16 mouse cellular contexts compared by ENCODE assay signal in the genomic region with DNA sequence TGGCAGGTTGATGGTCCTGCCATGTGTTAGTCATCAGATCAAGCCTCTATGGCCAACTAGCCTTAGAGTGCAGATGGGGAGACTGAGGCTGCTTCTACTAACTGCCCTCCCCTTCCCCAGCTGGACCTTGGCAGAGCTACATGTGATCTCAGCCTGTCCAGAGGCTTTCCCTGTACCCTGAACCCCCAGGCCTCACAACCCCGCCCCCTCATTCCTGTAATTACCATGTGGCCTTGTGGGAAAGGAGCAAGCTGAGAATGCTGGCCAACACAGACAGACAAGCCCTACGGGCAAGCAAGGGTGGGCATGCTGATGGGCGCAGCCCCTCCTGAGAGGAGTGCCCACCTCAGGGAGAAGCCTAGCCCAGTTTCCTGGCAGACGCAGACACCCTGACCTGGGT. TPM values are rescaled to one million over a fixed set of nuclear protein-coding genes. Genes with fewer than 3 reads are reported as not detected.
DNase-seq lines count a peak whose midpoint lies in the region; ATAC-seq and TF ChIP-seq lines count a peak whose summit lies in the region.
"Had no signal": no experiment of that assay in that cellular context is flagged by ENCODE, and none has a peak within 500 bp of the region (broad histone marks: within the 10 kb centered on the region; RNA-seq: fewer than 3 reads in every experiment).

No protein-coding gene starts in this region.

- no peak for TF ChIP-seq CTCF in C2C12 (IDR thresholded peaks at IDR 0.05; ENCODE audit: control insufficient read depth, insufficient read depth, insufficient read length)
- TF ChIP-seq CTCF in stomach, postnatal 0 days (IDR thresholded peaks at IDR 0.05; ENCODE audit: low read depth): no peak

- H3K4me3 ChIP-seq in hindbrain, embryonic 13.5 days: no peak overlapping the region
- no peak overlapping the region for H3K4me3 ChIP-seq in hindbrain, embryonic 16.5 days (ENCODE audit: low read length)
- H3K4me3 ChIP-seq in C2C12 (ENCODE audit: insufficient read depth, poor library complexity, severe bottlenecking): no peak overlapping the region
- H3K4me3 ChIP-seq in intestine, embryonic 16.5 days (ENCODE audit: low read length): no peak overlapping the region
- no peak overlapping the region for H3K4me3 ChIP-seq in stomach, postnatal 0 days (ENCODE audit: low read depth, low read length)
- H3K4me3 ChIP-seq: erythroblast, embryonic 14.5 days had no signal

- DNase-seq in 3T3-L1 (ENCODE audit: low read depth, low spot score): peak; percentile 25
- DNase-seq in frontal cortex, postnatal 10 days (ENCODE audit: low spot score in 2 of 2): no peak
- no peak for DNase-seq in spleen, postnatal 10 days (ENCODE audit: low spot score in 2 of 2)
- DNase-seq in stomach, postnatal 0 days (ENCODE audit: low spot score): no peak
- DNase-seq: cerebellum, postnatal 14 days; gastrocnemius, postnatal 25 days; kidney, adult 18-20 months; kidney, postnatal 4 days; layer of hippocampus, postnatal 36 days; left cerebral cortex, postnatal 4 days; lung, embryonic 14.5 days had no signal

- H3ac ChIP-seq in C2C12 (ENCODE audit: control insufficient read depth, insufficient read length, low read depth): peak overlapping the region; percentile 20

- H3K9ac ChIP-seq in hindbrain, embryonic 13.5 days: peak overlapping the region; percentile 29; the same call in 1 of the 2 replicates
- no peak overlapping the region for H3K9ac ChIP-seq in hindbrain, embryonic 16.5 days (ENCODE audit: low read depth, low read length)
- 0 out of 2 replicates have a peak overlapping the region, but pooled peaks have one; percentile 17 for H3K9ac ChIP-seq in intestine, embryonic 16.5 days (ENCODE audit: low read depth, low read length)
- H3K9ac ChIP-seq in stomach, postnatal 0 days (ENCODE audit: low read length): no peak overlapping the region
- H3K9ac ChIP-seq: lung, embryonic 14.5 days had no signal

- H3K79me2 ChIP-seq in C2C12 (ENCODE audit: control insufficient read depth, insufficient read depth): peaks cover 100% of the 10 kb centered on the region

- H3K27ac ChIP-seq in hindbrain, embryonic 13.5 days: no peak overlapping the region
- H3K27ac ChIP-seq in hindbrain, embryonic 16.5 days (ENCODE audit: low read depth, low read length): no peak overlapping the region
- H3K27ac ChIP-seq in intestine, embryonic 16.5 days (ENCODE audit: low read length): 0 out of 2 replicates have a peak overlapping the region, but pooled peaks have one; percentile 12
- no peak overlapping the region for H3K27ac ChIP-seq in stomach, postnatal 0 days (replicated peaks)

- peaks cover 91% of the 10 kb centered on the region for H3K79me3 ChIP-seq in C2C12 (ENCODE audit: low read depth)

- no peaks in the 10 kb centered on the region for H3K36me3 ChIP-seq in hindbrain, embryonic 13.5 days
- H3K36me3 ChIP-seq in hindbrain, embryonic 16.5 days (ENCODE audit: control insufficient read depth, insufficient read depth, low read length): no peaks in the 10 kb centered on the region
- H3K36me3 ChIP-seq in C2C12 (ENCODE audit: control insufficient read depth, insufficient read depth): peaks cover 38% of the 10 kb centered on the region
- H3K36me3 ChIP-seq in intestine, embryonic 16.5 days (ENCODE audit: control insufficient read depth, insufficient read depth, low read length): no peaks in the 10 kb centered on the region
- H3K36me3 ChIP-seq in stomach, postnatal 0 days (ENCODE audit: control insufficient read depth, insufficient read depth, low read length): no peaks in the 10 kb centered on the region

- 49% methylated on average over 4 of the region's 4 CpGs for WGBS in hindbrain, embryonic 13.5 days
- WGBS in hindbrain, embryonic 16.5 days: 72% methylated on average over 4 of the region's 4 CpGs
- 68% methylated on average over 4 of the region's 4 CpGs for WGBS in intestine, embryonic 16.5 days
- WGBS in stomach, postnatal 0 days: 81% methylated on average over 4 of the region's 4 CpGs

- no peaks in the 10 kb centered on the region for H3K9me3 ChIP-seq in hindbrain, embryonic 13.5 days
- no peaks in the 10 kb centered on the region for H3K9me3 ChIP-seq in hindbrain, embryonic 16.5 days (ENCODE audit: control insufficient read depth, low read length)
- H3K9me3 ChIP-seq in intestine, embryonic 16.5 days (ENCODE audit: control insufficient read depth, low read length): no peaks in the 10 kb centered on the region
- H3K9me3 ChIP-seq in stomach, postnatal 0 days (ENCODE audit: control insufficient read depth, low read length): no peaks in the 10 kb centered on the region

- H3K27me3 ChIP-seq in hindbrain, embryonic 13.5 days: no peaks in the 10 kb centered on the region
- H3K27me3 ChIP-seq in hindbrain, embryonic 16.5 days (replicated peaks; ENCODE audit: control insufficient read depth, insufficient read depth, low read length): no peaks in the 10 kb centered on the region
- no peaks in the 10 kb centered on the region for H3K27me3 ChIP-seq in C2C12 (ENCODE audit: control insufficient read depth, insufficient read depth, insufficient read length)
- no peaks in the 10 kb centered on the region for H3K27me3 ChIP-seq in intestine, embryonic 16.5 days (replicated peaks; ENCODE audit: control insufficient read depth, insufficient read depth, low read length)
- H3K27me3 ChIP-seq in stomach, postnatal 0 days (ENCODE audit: control insufficient read depth, insufficient read depth, low read length): no peaks in the 10 kb centered on the region

- no peak for ATAC-seq in hindbrain, embryonic 13.5 days (ENCODE audit: low FRiP score)
- no peak for ATAC-seq in hindbrain, embryonic 16.5 days
- ATAC-seq in intestine, embryonic 16.5 days: peak; percentile 22; the same call in 1 of the 2 replicates
- no peak for ATAC-seq in stomach, postnatal 0 days (ENCODE audit: low FRiP score, low TSS enrichment)

- no peak for TF ChIP-seq EP300 in stomach, postnatal 0 days (optimal IDR thresholded peaks at IDR 0.05)

- H3K4me2 ChIP-seq in hindbrain, embryonic 13.5 days: no peak overlapping the region
- no peak overlapping the region for H3K4me2 ChIP-seq in hindbrain, embryonic 16.5 days (ENCODE audit: low read length)
- H3K4me2 ChIP-seq in intestine, embryonic 16.5 days (ENCODE audit: low read depth, low read length): no peak overlapping the region
- no peak overlapping the region for H3K4me2 ChIP-seq in stomach, postnatal 0 days (replicated peaks; ENCODE audit: low read depth)
- H3K4me2 ChIP-seq: lung, embryonic 14.5 days had no signal

- peaks cover 55% of the 10 kb centered on the region for H3K4me1 ChIP-seq in hindbrain, embryonic 13.5 days (replicated peaks)
- no peaks in the 10 kb centered on the region; the same call in 1 of the 2 replicates for H3K4me1 ChIP-seq in hindbrain, embryonic 16.5 days (ENCODE audit: control insufficient read depth, insufficient read depth, low read depth, low read length)
- H3K4me1 ChIP-seq in intestine, embryonic 16.5 days (ENCODE audit: control insufficient read depth, insufficient read depth, low read length): peaks cover 37% of the 10 kb centered on the region
- no peaks in the 10 kb centered on the region for H3K4me1 ChIP-seq in stomach, postnatal 0 days (replicated peaks; ENCODE audit: control insufficient read depth, insufficient read depth)

TF ChIP-seq in C2C12, 6 proteins besides CTCF, POLR2A, EP300 and RAD21:
- TF ChIP-seq MAX (IDR thresholded peaks at IDR 0.05) (no peak), MYOG (IDR thresholded peaks at IDR 0.05; ENCODE audit: control insufficient read depth, extremely low read depth, insufficient read length) (no peak), USF1 (IDR thresholded peaks at IDR 0.05; ENCODE audit: low read depth) (no peak), CEBPB (IDR thresholded peaks at IDR 0.05; ENCODE audit: low read depth) (no peak), FOSL1 (IDR thresholded peaks at IDR 0.05; ENCODE audit: insufficient read depth, low read length, poor library complexity, severe bottlenecking) (no peak), MYOD1 (IDR thresholded peaks at IDR 0.05; ENCODE audit: control insufficient read depth, insufficient read length, low read depth) (no peak)

RNA-seq across cellular contexts. Expression of a gene that starts 18.2 kb away (rescaled TPM):
- 26.9 and 30.0 TPM in 2 replicates for polyA plus RNA-seq in hindbrain, embryonic 13.5 days (2015; fragmentation: Nextera tagmentation; extraction: Ambion mirVana)
- polyA plus RNA-seq in hindbrain, embryonic 16.5 days (2015; fragmentation: Nextera tagmentation; extraction: Ambion mirVana): 35.6 and 35.9 TPM in 2 replicates
- 155 TPM for polyA plus RNA-seq in C2C12 (2012; fragmentation: generic; extraction: Trizol)
- 47.4 and 52.0 TPM in 2 replicates for polyA plus RNA-seq in intestine, embryonic 16.5 days (2015; fragmentation: Nextera tagmentation; extraction: Ambion mirVana)
- polyA plus RNA-seq in stomach, postnatal 0 days (2015; fragmentation: Nextera tagmentation; extraction: Ambion mirVana): 29.2 and 30.2 TPM in 2 replicates

RNA-seq across cellular contexts. Expression of a gene that starts 31.5 kb away (rescaled TPM):
- 32.2 and 33.7 TPM in 2 replicates for polyA plus RNA-seq in hindbrain, embryonic 13.5 days (2015; fragmentation: Nextera tagmentation; extraction: Ambion mirVana)
- 31.9 and 34.6 TPM in 2 replicates for polyA plus RNA-seq in hindbrain, embryonic 16.5 days (2015; fragmentation: Nextera tagmentation; extraction: Ambion mirVana)
- 44.9 TPM for polyA plus RNA-seq in C2C12 (2012; fragmentation: generic; extraction: Trizol)
- 26.6 and 26.8 TPM in 2 replicates for polyA plus RNA-seq in intestine, embryonic 16.5 days (2015; fragmentation: Nextera tagmentation; extraction: Ambion mirVana)
- 12.4 and 12.9 TPM in 2 replicates for polyA plus RNA-seq in stomach, postnatal 0 days (2015; fragmentation: Nextera tagmentation; extraction: Ambion mirVana)

RNA-seq across cellular contexts. Expression of a gene that starts 39.1 kb away (rescaled TPM):
- polyA plus RNA-seq in hindbrain, embryonic 13.5 days (2015; fragmentation: Nextera tagmentation; extraction: Ambion mirVana): 5.2 and 5.5 TPM in 2 replicates
- 6.6 and 7.7 TPM in 2 replicates for polyA plus RNA-seq in hindbrain, embryonic 16.5 days (2015; fragmentation: Nextera tagmentation; extraction: Ambion mirVana)
- polyA plus RNA-seq in C2C12 (2012; fragmentation: generic; extraction: Trizol): 0.06 TPM
- polyA plus RNA-seq in intestine, embryonic 16.5 days (2015; fragmentation: Nextera tagmentation; extraction: Ambion mirVana): 2.7 and 2.9 TPM in 2 replicates
- polyA plus RNA-seq in stomach, postnatal 0 days (2015; fragmentation: Nextera tagmentation; extraction: Ambion mirVana): 1.7 and 2.0 TPM in 2 replicates
- polyA plus RNA-seq: erythroblast, embryonic 14.5 days had no signal

RNA-seq across cellular contexts. Expression of a gene that starts 42.4 kb away (rescaled TPM):
- polyA plus RNA-seq in hindbrain, embryonic 13.5 days (2015; fragmentation: Nextera tagmentation; extraction: Ambion mirVana): 1.9 and 3.3 TPM in 2 replicates
- polyA plus RNA-seq in hindbrain, embryonic 16.5 days (2015; fragmentation: Nextera tagmentation; extraction: Ambion mirVana): 1.2 and 1.3 TPM in 2 replicates
- 1.9 TPM for polyA plus RNA-seq in C2C12 (2012; fragmentation: generic; extraction: Trizol)
- 1.3 and 1.5 TPM in 2 replicates for polyA plus RNA-seq in intestine, embryonic 16.5 days (2015; fragmentation: Nextera tagmentation; extraction: Ambion mirVana)
- polyA plus RNA-seq in stomach, postnatal 0 days (2015; fragmentation: Nextera tagmentation; extraction: Ambion mirVana): 1.9 and 2.2 TPM in 2 replicates
- polyA plus RNA-seq: erythroblast, embryonic 14.5 days had no signal

RNA-seq across cellular contexts. Expression of a gene that starts 48.1 kb away (rescaled TPM):
- polyA plus RNA-seq in hindbrain, embryonic 13.5 days (2015; fragmentation: Nextera tagmentation; extraction: Ambion mirVana): 53.6 and 60.2 TPM in 2 replicates
- polyA plus RNA-seq in hindbrain, embryonic 16.5 days (2015; fragmentation: Nextera tagmentation; extraction: Ambion mirVana): 58.3 and 60.8 TPM in 2 replicates
- polyA plus RNA-seq in C2C12 (2012; fragmentation: generic; extraction: Trizol): 26.2 TPM
- 28.5 and 30.4 TPM in 2 replicates for polyA plus RNA-seq in intestine, embryonic 16.5 days (2015; fragmentation: Nextera tagmentation; extraction: Ambion mirVana)
- polyA plus RNA-seq in stomach, postnatal 0 days (2015; fragmentation: Nextera tagmentation; extraction: Ambion mirVana): 19.3 and 20.9 TPM in 2 replicates

Comparison
In these comparisons a context has a peak if more than half of its experiments do, and no peak if none do; other contexts are left out.
1. H3K9ac ChIP-seq: peak in hindbrain, embryonic 13.5 days (single experiment) and intestine, embryonic 16.5 days (single experiment); none in hindbrain, embryonic 16.5 days (single experiment) and stomach, postnatal 0 days (single experiment).